Comparison of ENCODE assay signal across 19 mouse cellular contexts in genomic region chrX:11964428-11964827, GRCm38 (mm10).
DNase-seq lines count a peak whose midpoint lies in the region; ATAC-seq and TF ChIP-seq lines count a peak whose summit lies in the region.
"Had no signal": no experiment of that assay in that cellular context is flagged by ENCODE, and none has a peak within 500 bp of the region (broad histone marks: within the 10 kb centered on the region; RNA-seq: fewer than 3 reads in every experiment).

No protein-coding gene starts in this region.

- H3K9ac ChIP-seq in liver, postnatal 0 days (replicated peaks), result no peak overlapping the region
- H3K9ac ChIP-seq: embryonic facial prominence, embryonic 12.5 days; forebrain, embryonic 13.5 days; forebrain, embryonic 15.5 days; forebrain, postnatal 0 days had no signal

- H3K4me2 ChIP-seq in liver, postnatal 0 days (ENCODE audit: low read depth, low read length), result no peak overlapping the region
- H3K4me2 ChIP-seq: embryonic facial prominence, embryonic 12.5 days; forebrain, embryonic 13.5 days; forebrain, embryonic 15.5 days had no signal

- H3K4me1 ChIP-seq in testis, adult 2 months (ENCODE audit: control insufficient read depth, insufficient read depth, low read length), result no peaks in the 10 kb centered on the region
- H3K4me1 ChIP-seq in liver, postnatal 0 days (ENCODE audit: insufficient read depth), result no peaks in the 10 kb centered on the region
- H3K4me1 ChIP-seq: embryonic facial prominence, embryonic 12.5 days; forebrain, embryonic 13.5 days; forebrain, embryonic 15.5 days had no signal

- DNase-seq in heart, adult 11 months, result peak; percentile 44
- DNase-seq in heart, postnatal 4 days, result no peak
- no peak for DNase-seq in testis, postnatal 14 days (ENCODE audit: low spot score)
- peak; percentile 7 for DNase-seq in MEL-GATA-1-ER (ENCODE audit: extremely low read depth, low read depth)
- no peak for DNase-seq in liver, postnatal 0 days
- DNase-seq in urinary bladder, adult 2 months (ENCODE audit: low spot score), result no peak
- DNase-seq: adrenal gland, adult 2 months; adrenal gland, postnatal 10 days; adrenal gland, postnatal 25 days; cerebellum, adult 11-12 months; cerebellum, adult 2 months; cerebellum, adult 9-11 months; cerebellum, postnatal 25 days; forebrain, postnatal 0 days had no signal

- TF ChIP-seq POLR2A in testis, adult 2 months (IDR thresholded peaks at IDR 0.05; ENCODE audit: control insufficient read depth, low read depth, low read length), result no peak

- TF ChIP-seq EP300 in liver, postnatal 0 days (IDR thresholded peaks at IDR 0.05; ENCODE audit: low read depth), result no peak

- no peaks in the 10 kb centered on the region for H3K27me3 ChIP-seq in testis, adult 2 months (ENCODE audit: control insufficient read depth, insufficient read depth, low read length)
- 0 out of 2 replicates have a peak, but pooled peaks cover 2% of the 10 kb centered on the region for H3K27me3 ChIP-seq in liver, postnatal 0 days (ENCODE audit: insufficient read depth, low read length)
- H3K27me3 ChIP-seq: forebrain, embryonic 15.5 days had no signal

- TF ChIP-seq CTCF in testis, adult 2 months (IDR thresholded peaks at IDR 0.05; ENCODE audit: control insufficient read depth, insufficient read depth, insufficient replicate concordance, low read depth, low read length), result no peak
- TF ChIP-seq CTCF in liver, postnatal 0 days (IDR thresholded peaks at IDR 0.05; ENCODE audit: low read depth), result no peak

- H3K27ac ChIP-seq in testis, adult 2 months (ENCODE audit: control insufficient read depth, insufficient read depth, low read depth, low read length), result peak overlapping the region; percentile 49
- no peak overlapping the region for H3K27ac ChIP-seq in liver, postnatal 0 days (ENCODE audit: low read depth)
- H3K27ac ChIP-seq: embryonic facial prominence, embryonic 10.5 days; embryonic facial prominence, embryonic 12.5 days; forebrain, embryonic 13.5 days; forebrain, embryonic 15.5 days had no signal

- H3K36me3 ChIP-seq in testis, adult 2 months (ENCODE audit: control insufficient read depth, insufficient read depth, low read length), result no peaks in the 10 kb centered on the region
- no peaks in the 10 kb centered on the region for H3K36me3 ChIP-seq in liver, postnatal 0 days (replicated peaks; ENCODE audit: insufficient read depth, low read length)
- H3K36me3 ChIP-seq: embryonic facial prominence, embryonic 10.5 days; embryonic facial prominence, embryonic 12.5 days; forebrain, embryonic 15.5 days had no signal

- no peaks in the 10 kb centered on the region for H3K9me3 ChIP-seq in liver, postnatal 0 days (ENCODE audit: low read length)
- H3K9me3 ChIP-seq: embryonic facial prominence, embryonic 10.5 days; embryonic facial prominence, embryonic 12.5 days; forebrain, embryonic 13.5 days; forebrain, embryonic 15.5 days had no signal

- 84% methylated on average over 3 of the region's 3 CpGs for WGBS in liver, postnatal 0 days (ENCODE audit: insufficient replicate concordance)

- no peak for ATAC-seq in liver, postnatal 0 days
- ATAC-seq: forebrain, embryonic 13.5 days; forebrain, embryonic 15.5 days; forebrain, postnatal 0 days had no signal

- no peak overlapping the region for H3K4me3 ChIP-seq in testis, adult 2 months (ENCODE audit: control insufficient read depth, low read depth, low read length)
- no peak overlapping the region for H3K4me3 ChIP-seq in liver, postnatal 0 days (ENCODE audit: low read depth, low read length)
- H3K4me3 ChIP-seq: embryonic facial prominence, embryonic 10.5 days; embryonic facial prominence, embryonic 12.5 days; forebrain, embryonic 13.5 days; forebrain, embryonic 15.5 days had no signal

Comparison
In these comparisons a context has a peak if more than half of its experiments do, and no peak if none do; other contexts are left out.
1. DNase-seq: peak in heart, adult 11 months (single experiment) and MEL-GATA-1-ER (single experiment); none in heart, postnatal 4 days (single experiment), testis, postnatal 14 days (single experiment), liver, postnatal 0 days (single experiment) and urinary bladder, adult 2 months (single experiment).